Mouse (Mus musculus): ENCODE data around the gene Irf2.

DNA sequence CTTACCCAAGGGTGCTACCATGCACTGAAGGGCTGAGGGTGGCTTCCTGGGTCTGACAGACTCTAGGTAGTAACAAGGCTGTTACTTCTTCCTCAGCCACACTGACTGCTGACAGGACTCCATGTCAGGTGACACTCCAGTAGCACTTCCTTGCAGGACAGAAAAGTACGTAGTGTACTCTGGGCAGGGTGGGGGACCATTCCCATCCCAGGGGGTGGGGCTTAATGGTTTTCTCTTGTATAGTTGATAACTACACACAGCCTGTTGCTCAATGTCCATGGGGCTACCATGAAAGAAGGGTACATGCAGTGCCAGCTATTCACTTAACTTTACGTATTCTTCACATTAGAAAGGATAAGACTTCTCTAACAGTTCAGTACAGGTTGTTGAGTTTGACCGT is 157.2 kb downstream of the Irf2 start:
- TF ChIP-seq CTCF (IDR thresholded peaks at IDR 0.05; ENCODE audit: low read depth), result no peak
- TF ChIP-seq EP300 (IDR thresholded peaks at IDR 0.05; ENCODE audit: low read depth), result no peak

All from liver, postnatal 0 days (tissue).